Mouse (Mus musculus) gastrocnemius, postnatal 36 days (tissue): Measurements from ENCODE around the gene Gpr153. TPM values are rescaled to one million over a fixed set of nuclear protein-coding genes. Genes with fewer than 3 reads are reported as not detected.

ENCODE experiments used
- DNase-seq, 2 experiments: peaks; one replicate each; pipeline ENCODE4 v3.0.0; 2022
- intact Hi-C: fragments of 180-260 bp; cut with DNase I; formaldehyde crosslinking; loops from one replicate; pipeline ENCODE4 v1.15.1; 2025
- total RNA-seq, 2 experiments: library from RNA; stranded (reverse); gene quantifications; 2 replicates each; pipeline ENCODE4 v1.2.3; 2021

The Gpr153 gene
- total RNA-seq, 2 experiments from 2014 or later, result 7.1 to 8.0 TPM

- intact Hi-C loops, result no loop called here
- DNase-seq, result no peak
These were observed 10.4 kb upstream of the Gpr153 start for GRCm38 (mm10) chr4:152263512-152264176.

GRCm38 (mm10) chr4:152264177-152264530, 9.9 kb upstream of the Gpr153 start:
- no peak for DNase-seq
- intact Hi-C loops, result no loop called here

GRCm38 (mm10) chr4:152264867-152265568, 9.0 kb upstream of the Gpr153 start:
- intact Hi-C loops, result no loop called here
- DNase-seq, result no peak

- intact Hi-C loops, result no loop called here
- no peak for DNase-seq
These were observed 8.2 kb upstream of the Gpr153 start for GRCm38 (mm10) chr4:152265791-152266190.

- intact Hi-C loops, result no loop called here
- peak; percentile 67 to 70 for DNase-seq
These were observed 7.7 kb upstream of the Gpr153 start for GRCm38 (mm10) chr4:152266236-152266895.

- intact Hi-C loops, result no loop called here
- peak; percentile 68 to 70 for DNase-seq
These were observed 6.2 kb upstream of the Gpr153 start for GRCm38 (mm10) chr4:152267748-152268369.

- intact Hi-C loops, result no loop called here
- no peak for DNase-seq
These were observed 4.1 kb upstream of the Gpr153 start for GRCm38 (mm10) chr4:152269967-152270366.

- intact Hi-C loops, result no loop called here
- no peak for DNase-seq
These were observed 3.4 kb upstream of the Gpr153 start for GRCm38 (mm10) chr4:152270599-152270998.

- intact Hi-C loops, result no loop called here
- no peak for DNase-seq
These were observed 2.7 kb upstream of the Gpr153 start for GRCm38 (mm10) chr4:152271334-152271733.

- DNase-seq, result no peak
- intact Hi-C loops, result loop anchor here (2.0 kb wide), 1 partner anchor 55 kb away; no protein-coding TSS in a partner anchor
These were observed 2.0 kb upstream of the Gpr153 start for GRCm38 (mm10) chr4:152272006-152272405.

GRCm38 (mm10) chr4:152272449-152273049, 1.5 kb upstream of the Gpr153 start:
- intact Hi-C loops, result loop anchor here (2.0 kb wide), 1 partner anchor 56 kb away; no protein-coding TSS in a partner anchor
- DNase-seq, result peak; percentile 66 to 68

- intact Hi-C loops, result loop anchor here (2.0 kb wide), 1 partner anchor 56 kb away; no protein-coding TSS in a partner anchor
These were observed 841 bp upstream of the Gpr153 start for GRCm38 (mm10) chr4:152273191-152273590.

GRCm38 (mm10) chr4:152274681-152275131, 674 bp downstream of the Gpr153 start:
- DNase-seq, result peak; percentile 42 to 54
- intact Hi-C loops, result no loop called here

More at GRCm38 (mm10) chr4:152273191-152273590, 841 bp upstream of the Gpr153 start:
- DNase-seq, result no peak

- intact Hi-C loops, result no loop called here
These were observed 2.6 kb downstream of the Gpr153 start for GRCm38 (mm10) chr4:152276389-152277347.

GRCm38 (mm10) chr4:152277916-152278315, 3.9 kb downstream of the Gpr153 start:
- DNase-seq, result no peak
- intact Hi-C loops, result no loop called here

More at GRCm38 (mm10) chr4:152276389-152277347, 2.6 kb downstream of the Gpr153 start:
- no peak for DNase-seq

GRCm38 (mm10) chr4:152278986-152279385, 5.0 kb downstream of the Gpr153 start:
- intact Hi-C loops, result no loop called here
- no peak for DNase-seq

- intact Hi-C loops, result no loop called here
- DNase-seq, result no peak
These were observed 7.6 kb downstream of the Gpr153 start for GRCm38 (mm10) chr4:152281601-152282000.

GRCm38 (mm10) chr4:152282721-152283120, 8.7 kb downstream of the Gpr153 start:
- DNase-seq, result no peak
- intact Hi-C loops, result loop anchor here (2.0 kb wide), 1 partner anchor 110 kb away; no protein-coding TSS in a partner anchor
